Mouse (Mus musculus) midbrain, embryonic 12.5 days (tissue): ENCODE data around the gene Slc7a1. TPM values are rescaled to one million over a fixed set of nuclear protein-coding genes. Genes with fewer than 3 reads are reported as not detected.

Source experiments
- ATAC-seq: fragments of 200-750 bp; cut with Nextera tagmentation; 2 replicates; pipeline ENCODE4 v1.8.0; 2017; ENCODE audit warnings: low read depth, moderate TSS enrichment, moderate library complexity; ENCODE audit not compliant: low FRiP score
- H3K27ac ChIP-seq: fragments of 300-500 bp; sonication (generic); replicated peaks from 2 replicates; pipeline ENCODE4 v1.5.1; 2016; ENCODE audit warnings: mild to moderate bottlenecking
- H3K27me3 ChIP-seq: fragments of 300-500 bp; sonication (generic); 2 replicates; pipeline ENCODE4 v1.6.1; 2016; ENCODE audit warnings: mild to moderate bottlenecking
- H3K36me3 ChIP-seq: fragments of 300-500 bp; sonication (generic); 2 replicates; pipeline ENCODE4 v1.6.1; 2016
- H3K4me1 ChIP-seq: fragments of 300-500 bp; sonication (generic); 2 replicates; pipeline ENCODE4 v1.6.1; 2016
- H3K4me2 ChIP-seq: fragments of 300-500 bp; sonication (generic); replicated peaks from 2 replicates; pipeline ENCODE4 v1.6.1; 2016; ENCODE audit warnings: mild to moderate bottlenecking, moderate library complexity
- H3K4me3 ChIP-seq: fragments of 300-500 bp; sonication (generic); 2 replicates; pipeline ENCODE4 v1.5.1; 2016; ENCODE audit warnings: mild to moderate bottlenecking
- H3K9ac ChIP-seq: fragments of 300-500 bp; sonication (generic); replicated peaks from 2 replicates; pipeline ENCODE4 v1.6.1; 2016; ENCODE audit warnings: mild to moderate bottlenecking, moderate library complexity
- H3K9me3 ChIP-seq: fragments of 300-500 bp; sonication (generic); 2 replicates; pipeline ENCODE4 v1.6.1; 2016; ENCODE audit warnings: mild to moderate bottlenecking
- WGBS: fragments of 180-500 bp; shearing (Covaris S2); methylation state at CpG from one replicate; pipeline ENCODE4 v1.1.7; 2016; 5-methylcytosine and 5-hydroxymethylcytosine counted together
- polyA plus RNA-seq: library from polyadenylated mRNA; unstranded; fragments of >200 nt; fragmentation: Nextera tagmentation; extraction: Ambion mirVana; gene quantifications from 2 replicates; pipeline ENCODE4 v1.2.1, GENCODE M21; 2016

Slc7a1 gene
- polyA plus RNA-seq, 1 experiment from 2014 or later: 16.6 TPM

- no peak overlapping the region for H3K9ac ChIP-seq
- 95% methylated on average over 17 of the region's 17 CpGs for WGBS
- no peaks in the 10 kb centered on the region for H3K4me1 ChIP-seq
- H3K27ac ChIP-seq: no peak overlapping the region
- peaks cover 11% of the 10 kb centered on the region; the same call in 1 of the 2 replicates for H3K9me3 ChIP-seq
- ATAC-seq: no peak
- H3K27me3 ChIP-seq: no peaks in the 10 kb centered on the region
- H3K36me3 ChIP-seq: 0 out of 2 replicates have a peak, but pooled peaks cover 4% of the 10 kb centered on the region
- H3K4me2 ChIP-seq: no peak overlapping the region
- no peak overlapping the region for H3K4me3 ChIP-seq
Measured at GRCm38 (mm10) chr5:148377439-148378231, 22.1 kb downstream of the Slc7a1 start.

DNA sequence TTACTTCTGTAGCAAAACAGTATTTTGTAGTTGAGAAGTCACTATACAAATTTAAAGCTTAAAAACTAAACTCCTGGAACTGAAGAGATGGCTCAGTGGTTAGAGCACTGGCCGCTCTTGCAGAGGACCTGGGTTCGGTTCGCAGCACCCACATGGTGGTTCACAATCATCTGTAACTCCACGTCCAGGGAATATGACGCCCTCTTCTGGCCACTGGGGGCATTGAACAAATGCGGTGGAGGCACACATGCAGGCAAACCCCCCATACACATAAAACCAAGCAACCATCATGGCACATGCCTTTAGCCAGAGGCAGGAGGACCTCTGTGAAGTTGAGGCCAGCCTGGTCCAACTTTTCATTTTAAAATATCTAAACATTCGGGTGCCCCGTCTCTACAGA is 23.3 kb downstream of the Slc7a1 start:
- no peak overlapping the region for H3K27ac ChIP-seq
- H3K9ac ChIP-seq: no peak overlapping the region
- ATAC-seq: no peak
- 0 out of 2 replicates have a peak, but pooled peaks cover 4% of the 10 kb centered on the region for H3K36me3 ChIP-seq
- H3K4me1 ChIP-seq: no peaks in the 10 kb centered on the region
- peaks cover 11% of the 10 kb centered on the region; the same call in 1 of the 2 replicates for H3K9me3 ChIP-seq
- H3K4me3 ChIP-seq: no peak overlapping the region
- WGBS: 96% methylated on average over 8 of the region's 8 CpGs
- no peak overlapping the region for H3K4me2 ChIP-seq
- no peaks in the 10 kb centered on the region for H3K27me3 ChIP-seq

DNA sequence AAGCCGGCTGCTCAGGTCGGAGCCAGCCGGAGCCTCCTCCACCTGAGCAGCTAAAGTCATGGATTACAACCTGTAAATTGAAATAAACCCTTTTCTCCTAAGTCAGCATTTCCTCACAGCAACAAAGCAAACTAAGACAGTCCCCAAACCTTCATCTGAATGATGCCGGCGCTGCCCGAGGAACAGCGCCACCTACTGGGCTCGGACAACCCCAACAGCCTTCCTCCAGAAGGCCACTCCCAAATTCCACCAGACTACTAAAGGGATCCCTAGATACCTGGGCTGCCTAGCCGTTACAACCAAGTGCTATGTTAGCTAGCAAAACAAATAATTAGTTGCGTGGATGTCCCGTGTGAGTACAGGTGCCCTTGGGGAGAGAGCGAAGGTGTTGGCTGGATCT is 24.2 kb downstream of the Slc7a1 start:
- 73% methylated on average over 12 of the region's 12 CpGs for WGBS
- Histone ChIP-seq H3K9me3 (peaks cover 11% of the 10 kb centered on the region; the same call in 1 of the 2 replicates), H3K4me3 (no peak overlapping the region), H3K27ac (no peak overlapping the region), H3K4me1 (no peaks in the 10 kb centered on the region), H3K27me3 (no peaks in the 10 kb centered on the region), H3K9ac (no peak overlapping the region), H3K36me3 (0 out of 2 replicates have a peak, but pooled peaks cover 4% of the 10 kb centered on the region), H3K4me2 (no peak overlapping the region)
- no peak for ATAC-seq

GRCm38 (mm10) chr5:148373092-148373685 is 26.5 kb downstream of the Slc7a1 start:
- H3K27me3 ChIP-seq: no peaks in the 10 kb centered on the region
- H3K4me1 ChIP-seq: no peaks in the 10 kb centered on the region
- H3K36me3 ChIP-seq: peaks cover 8% of the 10 kb centered on the region; the same call in 1 of the 2 replicates
- no peak overlapping the region for H3K27ac ChIP-seq
- H3K9ac ChIP-seq: no peak overlapping the region
- H3K4me2 ChIP-seq: no peak overlapping the region
- H3K9me3 ChIP-seq: peaks cover 14% of the 10 kb centered on the region; the same call in 1 of the 2 replicates
- ATAC-seq: no peak
- H3K4me3 ChIP-seq: no peak overlapping the region
- 95% methylated on average over 9 of the region's 9 CpGs for WGBS

- WGBS: 89% methylated on average over 12 of the region's 12 CpGs
Measured at GRCm38 (mm10) chr5:148372005-148372917, 27.4 kb downstream of the Slc7a1 start.

DNA sequence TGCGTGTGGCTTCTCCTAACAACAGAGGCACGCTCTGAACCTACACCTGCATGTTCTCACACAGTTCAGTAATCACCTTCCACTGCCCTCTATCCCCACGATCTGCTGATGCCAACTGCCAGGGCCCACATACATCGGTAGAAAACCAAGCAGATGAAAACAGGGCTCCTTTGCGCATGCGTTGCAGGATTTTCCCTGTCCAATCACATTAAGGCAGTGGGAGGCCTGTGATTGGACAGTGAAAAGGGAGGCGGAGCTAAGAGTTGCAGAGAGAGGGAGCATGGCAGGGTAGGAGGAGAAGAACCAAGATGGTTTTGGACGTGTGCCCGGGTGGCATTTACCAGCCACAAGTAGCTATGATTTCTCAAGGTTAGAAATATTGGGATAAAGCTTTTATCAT is 28.3 kb downstream of the Slc7a1 start:
- no peak overlapping the region for H3K27ac ChIP-seq
- no peak overlapping the region for H3K4me2 ChIP-seq
- peaks cover 10% of the 10 kb centered on the region; the same call in 1 of the 2 replicates for H3K9me3 ChIP-seq
- no peaks in the 10 kb centered on the region for H3K4me1 ChIP-seq
- no peaks in the 10 kb centered on the region for H3K27me3 ChIP-seq
- WGBS: 92% methylated on average over 9 of the region's 9 CpGs
- peaks cover 7% of the 10 kb centered on the region; the same call in 1 of the 2 replicates for H3K36me3 ChIP-seq
- no peak overlapping the region for H3K4me3 ChIP-seq
- ATAC-seq: no peak
- H3K9ac ChIP-seq: no peak overlapping the region

More at GRCm38 (mm10) chr5:148372005-148372917, 27.4 kb downstream of the Slc7a1 start:
- H3K27me3 ChIP-seq: no peaks in the 10 kb centered on the region
- H3K9me3 ChIP-seq: peaks cover 14% of the 10 kb centered on the region; the same call in 1 of the 2 replicates
- no peak overlapping the region for H3K4me2 ChIP-seq
- H3K4me1 ChIP-seq: no peaks in the 10 kb centered on the region
- ATAC-seq: no peak
- H3K4me3 ChIP-seq: no peak overlapping the region
- H3K27ac ChIP-seq: no peak overlapping the region
- peaks cover 8% of the 10 kb centered on the region; the same call in 1 of the 2 replicates for H3K36me3 ChIP-seq
- no peak overlapping the region for H3K9ac ChIP-seq

DNA sequence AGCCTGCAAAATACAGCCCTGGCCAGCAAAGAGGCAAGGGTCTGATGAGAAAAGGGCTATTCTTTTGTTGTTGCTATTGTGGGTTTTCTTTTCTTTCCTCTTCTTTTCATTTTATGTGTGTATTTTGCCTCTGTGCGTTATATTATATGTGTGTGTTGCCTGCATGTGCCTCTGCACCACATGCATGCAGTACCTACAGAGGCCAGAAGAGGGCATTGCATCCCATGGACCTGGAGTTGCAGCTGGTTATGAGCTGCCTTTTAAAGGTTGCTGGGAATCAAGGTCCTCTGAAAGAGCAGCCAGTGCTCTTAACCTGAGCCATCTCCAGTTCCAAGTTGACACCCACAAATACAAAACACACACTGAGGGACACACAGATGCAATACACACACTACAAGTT is 29.1 kb downstream of the Slc7a1 start:
- H3K27ac ChIP-seq: no peak overlapping the region
- no peak for ATAC-seq
- H3K27me3 ChIP-seq: no peaks in the 10 kb centered on the region
- H3K9ac ChIP-seq: no peak overlapping the region
- no peak overlapping the region for H3K4me2 ChIP-seq
- H3K36me3 ChIP-seq: peaks cover 4% of the 10 kb centered on the region; the same call in 1 of the 2 replicates
- H3K9me3 ChIP-seq: 0 out of 2 replicates have a peak, but pooled peaks cover 3% of the 10 kb centered on the region
- 90% methylated on average over 1 of the region's 1 CpGs for WGBS
- H3K4me1 ChIP-seq: no peaks in the 10 kb centered on the region
- no peak overlapping the region for H3K4me3 ChIP-seq

DNA sequence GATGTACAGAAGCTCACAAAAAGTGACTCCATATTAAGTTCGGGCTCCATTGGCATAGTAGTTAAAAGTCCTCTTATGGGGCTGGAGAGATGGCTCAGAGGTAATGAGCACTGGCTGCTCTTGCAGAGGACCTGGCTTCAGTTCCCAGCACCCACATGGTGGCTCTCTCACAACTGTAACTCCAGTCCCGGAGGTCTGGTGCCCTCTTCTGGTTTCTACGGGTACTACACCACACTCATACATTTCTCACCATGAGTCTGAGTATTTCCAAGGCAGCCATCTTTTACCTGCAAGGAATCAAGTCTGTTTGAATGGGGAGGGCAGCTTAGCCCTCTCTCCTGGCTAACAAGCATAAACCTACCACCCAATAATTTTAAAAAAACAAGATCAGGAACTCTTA is 30.5 kb downstream of the Slc7a1 start:
- Histone ChIP-seq H3K27me3 (no peaks in the 10 kb centered on the region), H3K9ac (no peak overlapping the region), H3K4me3 (no peak overlapping the region), H3K36me3 (peaks cover 4% of the 10 kb centered on the region; the same call in 1 of the 2 replicates), H3K4me2 (no peak overlapping the region), H3K9me3 (0 out of 2 replicates have a peak, but pooled peaks cover 3% of the 10 kb centered on the region), H3K4me1 (no peaks in the 10 kb centered on the region), H3K27ac (no peak overlapping the region)
- no peak for ATAC-seq
- WGBS: 97% methylated on average over 3 of the region's 3 CpGs

DNA sequence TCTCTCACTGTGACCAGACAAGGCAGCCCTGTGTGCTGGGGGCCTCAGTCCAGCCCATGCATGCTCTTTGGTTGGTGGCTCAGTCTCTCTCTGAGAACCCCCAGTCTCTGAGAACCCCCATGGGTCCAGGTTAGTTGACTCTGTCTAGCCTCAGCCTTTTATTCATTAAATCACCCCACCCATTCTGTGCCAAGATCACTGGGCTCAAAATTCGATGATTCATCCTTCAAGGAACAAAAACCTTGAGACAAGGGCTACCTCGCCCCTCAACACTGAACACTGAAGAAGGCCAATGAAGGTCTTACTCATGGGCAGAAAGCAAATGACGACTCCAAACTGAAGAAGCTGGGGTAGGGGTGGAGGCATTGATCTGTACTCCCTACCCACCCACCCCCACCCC is 31.9 kb downstream of the Slc7a1 start:
- no peak overlapping the region for H3K4me2 ChIP-seq
- 0 out of 2 replicates have a peak, but pooled peaks cover 3% of the 10 kb centered on the region for H3K9me3 ChIP-seq
- 87% methylated on average over 3 of the region's 3 CpGs for WGBS
- H3K36me3 ChIP-seq: peaks cover 4% of the 10 kb centered on the region; the same call in 1 of the 2 replicates
- H3K4me1 ChIP-seq: no peaks in the 10 kb centered on the region
- no peaks in the 10 kb centered on the region for H3K27me3 ChIP-seq
- H3K9ac ChIP-seq: no peak overlapping the region
- H3K4me3 ChIP-seq: no peak overlapping the region
- H3K27ac ChIP-seq: no peak overlapping the region
- ATAC-seq: no peak

DNA sequence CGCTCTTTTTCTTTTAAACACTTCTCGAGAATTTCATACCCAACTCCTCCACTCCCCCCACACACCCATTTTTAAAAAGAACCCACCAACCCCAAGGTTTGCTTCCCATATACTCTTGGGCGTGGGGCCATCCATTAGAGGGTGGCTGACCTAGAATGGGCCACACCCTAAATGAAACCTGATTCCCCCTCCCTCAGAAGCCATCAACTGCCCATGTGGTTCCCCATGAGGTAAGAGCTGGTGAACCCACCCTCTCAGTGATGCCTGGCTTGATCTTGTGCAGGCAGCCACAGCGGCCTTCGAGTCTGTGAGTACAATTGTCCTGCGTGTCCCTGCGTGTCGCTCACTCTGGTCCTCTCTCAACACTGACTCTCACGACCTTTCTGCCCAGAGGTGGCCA is 33.2 kb downstream of the Slc7a1 start:
- 0 out of 2 replicates have a peak, but pooled peaks cover 3% of the 10 kb centered on the region for H3K9me3 ChIP-seq
- no peak overlapping the region for H3K4me3 ChIP-seq
- H3K9ac ChIP-seq: no peak overlapping the region
- no peak overlapping the region for H3K27ac ChIP-seq
- H3K36me3 ChIP-seq: peaks cover 4% of the 10 kb centered on the region; the same call in 1 of the 2 replicates
- 90% methylated on average over 9 of the region's 9 CpGs for WGBS
- no peak overlapping the region for H3K4me2 ChIP-seq
- ATAC-seq: no peak
- H3K27me3 ChIP-seq: no peaks in the 10 kb centered on the region
- H3K4me1 ChIP-seq: no peaks in the 10 kb centered on the region

GRCm38 (mm10) chr5:148363441-148364113 is 36.1 kb downstream of the Slc7a1 start:
- no peaks in the 10 kb centered on the region for H3K4me1 ChIP-seq
- no peak overlapping the region for H3K4me3 ChIP-seq
- H3K36me3 ChIP-seq: no peaks in the 10 kb centered on the region
- no peaks in the 10 kb centered on the region for H3K9me3 ChIP-seq
- no peak overlapping the region for H3K4me2 ChIP-seq
- no peak overlapping the region for H3K9ac ChIP-seq
- 85% methylated on average over 22 of the region's 22 CpGs for WGBS
- H3K27ac ChIP-seq: no peak overlapping the region
- no peaks in the 10 kb centered on the region for H3K27me3 ChIP-seq
- no peak for ATAC-seq
